Mouse (Mus musculus): Measurements from ENCODE around the gene Hepacam2.
A peak's percentile ranks its signal among the peaks of the same experiment; 100 is the strongest.
"Not testable (repeated sequence)": the region's sequence is repeated elsewhere in the genome, so short reads cannot be mapped to it uniquely, and the experiment has no call there.

Hepacam2 gene

GRCm38 (mm10) chr6:3498162-3498848, at the start of gene Hepacam2, which contains the start of gene Vps50:
Gene Hepacam2 (minus strand): TSS chr6:3498298.
Gene Vps50 (plus strand): TSS chr6:3498382.
- peak; percentile 84 for DNase-seq (ENCODE audit: low spot score)

GRCm38 (mm10) chr6:3544970-3545369, 46.9 kb upstream of the Hepacam2 start:
- no peak for DNase-seq (ENCODE audit: low spot score)

- DNase-seq (ENCODE audit: low spot score), result no peak
These were observed 45.8 kb upstream of the Hepacam2 start for GRCm38 (mm10) chr6:3543862-3544261.

- DNase-seq (ENCODE audit: low spot score), result no peak
These were observed 41.4 kb upstream of the Hepacam2 start for GRCm38 (mm10) chr6:3539470-3539869.

- no peak for DNase-seq (ENCODE audit: low spot score)
These were observed 38.0 kb upstream of the Hepacam2 start for GRCm38 (mm10) chr6:3536048-3536447.

- no peak for DNase-seq (ENCODE audit: low spot score)
These were observed 33.3 kb upstream of the Hepacam2 start for GRCm38 (mm10) chr6:3531445-3531844.

- no peak for DNase-seq (ENCODE audit: low spot score)
These were observed 30.1 kb upstream of the Hepacam2 start for GRCm38 (mm10) chr6:3528198-3528597.

- DNase-seq (ENCODE audit: low spot score), result no peak
These were observed 14.5 kb upstream of the Hepacam2 start for GRCm38 (mm10) chr6:3512611-3513010.

- no peak for DNase-seq (ENCODE audit: low spot score)
These were observed 13.5 kb upstream of the Hepacam2 start for GRCm38 (mm10) chr6:3511612-3512011.

GRCm38 (mm10) chr6:3511116-3511515, 13.0 kb upstream of the Hepacam2 start:
- DNase-seq (ENCODE audit: low spot score), result no peak

- DNase-seq (ENCODE audit: low spot score), result no peak
These were observed 11.7 kb upstream of the Hepacam2 start for GRCm38 (mm10) chr6:3509782-3510181.

GRCm38 (mm10) chr6:3508151-3508550, 10.1 kb upstream of the Hepacam2 start:
- DNase-seq (ENCODE audit: low spot score), result not testable (repeated sequence)

GRCm38 (mm10) chr6:3507078-3507477, 9.0 kb upstream of the Hepacam2 start:
- DNase-seq (ENCODE audit: low spot score), result no peak

- DNase-seq (ENCODE audit: low spot score), result no peak
These were observed 7.2 kb upstream of the Hepacam2 start for GRCm38 (mm10) chr6:3505289-3505688.

GRCm38 (mm10) chr6:3500286-3500685, 2.2 kb upstream of the Hepacam2 start:
- DNase-seq (ENCODE audit: low spot score), result no peak

- no peak for DNase-seq (ENCODE audit: low spot score)
These were observed 1.9 kb downstream of the Hepacam2 start for GRCm38 (mm10) chr6:3496210-3496609.

- no peak for DNase-seq (ENCODE audit: low spot score)
These were observed 3.8 kb downstream of the Hepacam2 start for GRCm38 (mm10) chr6:3494285-3494684.

- DNase-seq (ENCODE audit: low spot score), result no peak
These were observed 10.7 kb downstream of the Hepacam2 start for GRCm38 (mm10) chr6:3487355-3487754.

GRCm38 (mm10) chr6:3485133-3485532, 13.0 kb downstream of the Hepacam2 start:
- DNase-seq (ENCODE audit: low spot score), result no peak

- DNase-seq (ENCODE audit: low spot score), result no peak
These were observed 16.4 kb downstream of the Hepacam2 start for GRCm38 (mm10) chr6:3481705-3482104.

- DNase-seq (ENCODE audit: low spot score), result no peak
These were observed 18.2 kb downstream of the Hepacam2 start for GRCm38 (mm10) chr6:3479853-3480252.

- DNase-seq (ENCODE audit: low spot score), result no peak
These were observed 21.8 kb downstream of the Hepacam2 start for GRCm38 (mm10) chr6:3476299-3476698.

- no peak for DNase-seq (ENCODE audit: low spot score)
These were observed 27.4 kb downstream of the Hepacam2 start for GRCm38 (mm10) chr6:3470706-3471105.

GRCm38 (mm10) chr6:3468627-3469026, 29.5 kb downstream of the Hepacam2 start:
- DNase-seq (ENCODE audit: low spot score), result no peak

All from ovary, adult 18-20 months (tissue).